25 mouse cellular contexts compared by ENCODE assay signal in genomic region chr11:68204407-68204806, GRCm38 (mm10).
DNase-seq lines count a peak whose midpoint lies in the region; ATAC-seq and TF ChIP-seq lines count a peak whose summit lies in the region.
"Had no signal": no experiment of that assay in that cellular context is flagged by ENCODE, and none has a peak within 500 bp of the region (broad histone marks: within the 10 kb centered on the region; RNA-seq: fewer than 3 reads in every experiment).

No protein-coding gene starts in this region.

- H3K9me3 ChIP-seq in hindbrain, embryonic 10.5 days = no peaks in the 10 kb centered on the region
- no peaks in the 10 kb centered on the region for H3K9me3 ChIP-seq in hindbrain, embryonic 11.5 days (ENCODE audit: control insufficient read depth, low read length)
- H3K9me3 ChIP-seq in CH12.LX (replicated peaks; ENCODE audit: low read length) = no peaks in the 10 kb centered on the region
- no peaks in the 10 kb centered on the region for H3K9me3 ChIP-seq in forebrain, embryonic 14.5 days (replicated peaks; ENCODE audit: control insufficient read depth, low read length)
- H3K9me3 ChIP-seq: forebrain, embryonic 10.5 days; G1E; midbrain, embryonic 12.5 days; neural tube, embryonic 12.5 days had no signal

- peak overlapping the region; percentile 25; the same call in 1 of the 2 replicates for H3K27ac ChIP-seq in hindbrain, embryonic 10.5 days
- H3K27ac ChIP-seq in hindbrain, embryonic 11.5 days (ENCODE audit: low read depth, low read length) = no peak overlapping the region
- H3K27ac ChIP-seq in thymus, adult 2 months (ENCODE audit: control insufficient read depth, insufficient read depth, low read length) = peak overlapping the region; percentile 65
- H3K27ac ChIP-seq in CH12.LX (ENCODE audit: insufficient read depth, low read depth) = no peak overlapping the region
- no peak overlapping the region for H3K27ac ChIP-seq in forebrain, embryonic 14.5 days (ENCODE audit: low read depth, low read length)
- H3K27ac ChIP-seq: forebrain, embryonic 10.5 days; heart, adult 2 months; kidney, postnatal 0 days; midbrain, embryonic 12.5 days; neural tube, embryonic 12.5 days had no signal

- peaks cover 8% of the 10 kb centered on the region; the same call in 1 of the 2 replicates for H3K27me3 ChIP-seq in hindbrain, embryonic 10.5 days (ENCODE audit: insufficient read depth, poor library complexity, severe bottlenecking)
- H3K27me3 ChIP-seq in hindbrain, embryonic 11.5 days (ENCODE audit: control insufficient read depth, insufficient read depth, low read length) = no peaks in the 10 kb centered on the region
- no peaks in the 10 kb centered on the region for H3K27me3 ChIP-seq in thymus, adult 2 months (ENCODE audit: control insufficient read depth, insufficient read depth, low read length)
- H3K27me3 ChIP-seq in CH12.LX (replicated peaks) = no peaks in the 10 kb centered on the region
- H3K27me3 ChIP-seq in forebrain, embryonic 14.5 days (replicated peaks; ENCODE audit: control insufficient read depth, insufficient read depth, low read length) = no peaks in the 10 kb centered on the region
- H3K27me3 ChIP-seq: neural tube, embryonic 12.5 days; Patski had no signal

- TF ChIP-seq RAD21 in CH12.LX (IDR thresholded peaks at IDR 0.05; ENCODE audit: low read depth, low read length) = no peak

- no peak overlapping the region for H3K4me2 ChIP-seq in hindbrain, embryonic 11.5 days (replicated peaks; ENCODE audit: low read depth, low read length)
- H3K4me2 ChIP-seq in CH12.LX (ENCODE audit: insufficient read depth, low read depth, poor library complexity, severe bottlenecking) = no peak overlapping the region
- H3K4me2 ChIP-seq in forebrain, embryonic 14.5 days (ENCODE audit: low read length) = no peak overlapping the region
- H3K4me2 ChIP-seq: liver, embryonic 11.5 days; midbrain, embryonic 12.5 days; neural tube, embryonic 12.5 days had no signal

- H3K9ac ChIP-seq in hindbrain, embryonic 11.5 days (ENCODE audit: low read depth, low read length) = no peak overlapping the region
- H3K9ac ChIP-seq in CH12.LX (ENCODE audit: insufficient read depth, low read depth) = no peak overlapping the region
- no peak overlapping the region for H3K9ac ChIP-seq in forebrain, embryonic 14.5 days (ENCODE audit: low read length)
- H3K9ac ChIP-seq: forebrain, postnatal 0 days; midbrain, embryonic 12.5 days; neural tube, embryonic 12.5 days had no signal

- H3K79me2 ChIP-seq in CH12.LX (replicated peaks; ENCODE audit: control insufficient read depth, extremely low read depth, insufficient read depth, poor library complexity, severe bottlenecking) = no peaks in the 10 kb centered on the region

- H3K36me3 ChIP-seq in hindbrain, embryonic 10.5 days = peaks cover 20% of the 10 kb centered on the region
- no peaks in the 10 kb centered on the region; the same call in 1 of the 2 replicates for H3K36me3 ChIP-seq in hindbrain, embryonic 11.5 days (ENCODE audit: control insufficient read depth, insufficient read depth, low read length)
- H3K36me3 ChIP-seq in thymus, adult 2 months (ENCODE audit: control insufficient read depth, insufficient read depth, low read length) = no peaks in the 10 kb centered on the region
- peaks cover 0 to 18% of the 10 kb centered on the region in 2 experiments for H3K36me3 ChIP-seq in CH12.LX (replicated peaks in 1 of 2; ENCODE audit: control insufficient read depth in 1 of 2, insufficient read depth in 1 of 2, low read length in 1 of 2)
- H3K36me3 ChIP-seq in forebrain, embryonic 14.5 days (ENCODE audit: control insufficient read depth, insufficient read depth, low read length) = no peaks in the 10 kb centered on the region
- H3K36me3 ChIP-seq: midbrain, embryonic 12.5 days had no signal

- WGBS in hindbrain, embryonic 10.5 days = 85% methylated on average over 5 of the region's 5 CpGs
- WGBS in hindbrain, embryonic 11.5 days = 83% methylated on average over 5 of the region's 5 CpGs
- 54% methylated on average over 5 of the region's 5 CpGs for WGBS in thymus, adult 2 months
- WGBS in forebrain, embryonic 14.5 days = 91% methylated on average over 5 of the region's 5 CpGs

- TF ChIP-seq CTCF in thymus, adult 2 months (IDR thresholded peaks at IDR 0.05; ENCODE audit: borderline replicate concordance, control insufficient read depth, extremely low read depth, insufficient read depth, low read length, poor library complexity) = no peak
- no peak for TF ChIP-seq CTCF in CH12.LX (conservative IDR thresholded peaks at IDR 0.05 in 1 of 2, IDR thresholded peaks at IDR 0.05 in 1 of 2; ENCODE audit: low read depth in 2 of 2, low read length in 2 of 2)

- in situ Hi-C loops in CH12.LX (cut with MboI; ENCODE audit: low pct_ligation_motif_present, low pct_unique_long_range_greater_than_20kb, low sequenced_read_pairs) = loop anchor here (5.0 kb wide), 1 partner anchor 187 kb away; no protein-coding TSS in a partner anchor

- ATAC-seq in hindbrain, embryonic 11.5 days (ENCODE audit: low FRiP score) = no peak
- 0 out of 2 replicates have a peak, but pooled peaks have one; percentile 15 for ATAC-seq in megakaryocyte, adult 5-6 weeks (ENCODE audit: poor library complexity, severe bottlenecking)
- no peak for ATAC-seq in forebrain, embryonic 14.5 days
- ATAC-seq: forebrain, postnatal 0 days; hindbrain, postnatal 0 days; Patski had no signal

- H3K4me3 ChIP-seq in hindbrain, embryonic 10.5 days = no peak overlapping the region
- no peak overlapping the region for H3K4me3 ChIP-seq in hindbrain, embryonic 11.5 days (ENCODE audit: low read depth, low read length)
- H3K4me3 ChIP-seq in thymus, adult 2 months (ENCODE audit: control insufficient read depth, insufficient read depth, low read length) = no peak overlapping the region
- H3K4me3 ChIP-seq in CH12.LX (replicated peaks in 1 of 3; ENCODE audit: low read depth in 2 of 3, low read length in 2 of 3, poor library complexity in 1 of 3) = no peak overlapping the region
- no peak overlapping the region for H3K4me3 ChIP-seq in forebrain, embryonic 14.5 days (ENCODE audit: low read depth, low read length)
- H3K4me3 ChIP-seq: forebrain, embryonic 10.5 days; heart, adult 2 months; midbrain, embryonic 12.5 days; neural tube, embryonic 12.5 days had no signal

- dilution Hi-C loops in CH12.LX (cut with MboI; ENCODE audit: extremely low pct_ligation_motif_present, extremely low pct_unique_long_range_greater_than_20kb, low sequenced_read_pairs) = no loop called here

- H3K4me1 ChIP-seq in hindbrain, embryonic 10.5 days (replicated peaks) = peaks cover 54% of the 10 kb centered on the region
- H3K4me1 ChIP-seq in hindbrain, embryonic 11.5 days (replicated peaks; ENCODE audit: control insufficient read depth, insufficient read depth, low read length) = peaks cover 3% of the 10 kb centered on the region
- peaks cover 82% of the 10 kb centered on the region for H3K4me1 ChIP-seq in thymus, adult 2 months (replicated peaks; ENCODE audit: control insufficient read depth, insufficient read depth, low read length)
- peaks cover 28 to 83% of the 10 kb centered on the region in 2 experiments for H3K4me1 ChIP-seq in CH12.LX (ENCODE audit: control insufficient read depth in 1 of 2, insufficient read depth in 2 of 2)
- H3K4me1 ChIP-seq in forebrain, embryonic 14.5 days (ENCODE audit: control insufficient read depth, insufficient read depth, low read length) = peaks cover 5% of the 10 kb centered on the region

- no peak for TF ChIP-seq EP300 in CH12.LX (IDR thresholded peaks at IDR 0.05; ENCODE audit: low read length)

- no peak for TF ChIP-seq POLR2A in thymus, adult 2 months (IDR thresholded peaks at IDR 0.05; ENCODE audit: control insufficient read depth, extremely low read depth, insufficient read depth, low read length, poor library complexity)
- no peak for TF ChIP-seq POLR2A in CH12.LX (IDR thresholded peaks at IDR 0.05; ENCODE audit: low read depth, low read length)

- no peak for DNase-seq in hindbrain, embryonic 10.5 days (ENCODE audit: low spot score)
- no peak for DNase-seq in hindbrain, embryonic 11.5 days (ENCODE audit: low spot score)
- DNase-seq in thymus, adult 2 months = no peak
- DNase-seq in thymus, postnatal 36 days = no peak
- DNase-seq in CH12.LX (ENCODE audit: extremely low read depth) = no peak
- DNase-seq in layer of hippocampus, adult 8-10 months (ENCODE audit: low spot score in 2 of 2) = no peak
- no peak for DNase-seq in forebrain, embryonic 14.5 days (ENCODE audit: low spot score)
- DNase-seq: cerebellum, adult 11 months; cerebellum, postnatal 14 days; forebrain, postnatal 0 days; gastrocnemius, postnatal 14 days; kidney, adult 2 months; left cerebral cortex, postnatal 4 days; lung, adult 18-20 months; lung, postnatal 10 days had no signal

TF ChIP-seq in CH12.LX, 34 proteins besides CTCF, POLR2A, EP300 and RAD21:
- no peak; the same call in 1 of the 2 replicates for TF ChIP-seq IRF4 (IDR thresholded peaks at IDR 0.05; ENCODE audit: low read depth, low read length)
- no peak for TF ChIP-seq ZKSCAN1 (IDR thresholded peaks at IDR 0.05; ENCODE audit: borderline replicate concordance, low read depth, low read length)
- TF ChIP-seq ELF1 (IDR thresholded peaks at IDR 0.05; ENCODE audit: low read depth, low read length) = peak; percentile 62

Comparison
In these comparisons a context has a peak if more than half of its experiments do, and no peak if none do; other contexts are left out.
1. H3K27ac ChIP-seq: peak in hindbrain, embryonic 10.5 days (single experiment) and thymus, adult 2 months (single experiment); none in hindbrain, embryonic 11.5 days (single experiment), CH12.LX (single experiment) and forebrain, embryonic 14.5 days (single experiment).